Mouse (Mus musculus) liver, embryonic 16.5 days (tissue): Measurements from ENCODE around the gene Specc1. TPM values are rescaled to one million over a fixed set of nuclear protein-coding genes. Genes with fewer than 3 reads are reported as not detected.

Experiments used
- ATAC-seq: fragments of 200-750 bp; cut with Nextera tagmentation; 2 replicates; pipeline ENCODE4 v1.8.0; 2017; ENCODE audit warnings: low read depth, mild to moderate bottlenecking, moderate number of reproducible peaks, moderate library complexity
- H3K27ac ChIP-seq: fragments of 300-500 bp; sonication (generic); 2 replicates; pipeline ENCODE4 v1.5.1; 2014; ENCODE audit warnings: mild to moderate bottlenecking, low read length
- H3K27me3 ChIP-seq: fragments of 300-500 bp; sonication (generic); 2 replicates; pipeline ENCODE4 v1.6.1; 2014; ENCODE audit warnings: low read depth, low read length, mixed read lengths; ENCODE audit not compliant: control insufficient read depth, insufficient read depth
- H3K36me3 ChIP-seq: fragments of 300-500 bp; sonication (generic); 2 replicates; pipeline ENCODE4 v1.6.1; 2014; ENCODE audit warnings: mild to moderate bottlenecking; ENCODE audit not compliant: control insufficient read depth, insufficient read depth
- H3K4me1 ChIP-seq: fragments of 300-500 bp; sonication (generic); 2 replicates; pipeline ENCODE4 v1.6.1; 2014; ENCODE audit warnings: low read depth, low read length, mixed read lengths; ENCODE audit not compliant: control insufficient read depth
- H3K4me2 ChIP-seq: fragments of 300-500 bp; sonication (generic); 2 replicates; pipeline ENCODE4 v1.6.1; 2014; ENCODE audit warnings: low read depth, low read length, mixed read lengths
- H3K4me3 ChIP-seq: fragments of 300-500 bp; sonication (generic); 2 replicates; pipeline ENCODE4 v1.5.1; 2014; ENCODE audit warnings: low read depth, mild to moderate bottlenecking, low read length
- H3K9ac ChIP-seq: fragments of 300-500 bp; sonication (generic); 2 replicates; pipeline ENCODE4 v1.6.1; 2014; ENCODE audit warnings: low read depth, low read length
- H3K9me3 ChIP-seq: fragments of 300-500 bp; sonication (generic); replicated peaks from 2 replicates; pipeline ENCODE4 v1.6.1; 2016; ENCODE audit warnings: low read length; ENCODE audit not compliant: control insufficient read depth
- WGBS: fragments of 180-500 bp; shearing (Covaris S2); extraction: QIAGEN DNeasy Blood & Tissue Kit; methylation state at CpG from one replicate; pipeline ENCODE4 v1.1.7; 2014; ENCODE audit not compliant: insufficient replicate concordance; 5-methylcytosine and 5-hydroxymethylcytosine counted together
- polyA plus RNA-seq: library from polyadenylated mRNA; unstranded; fragments of >200 nt; fragmentation: Nextera tagmentation; extraction: Ambion mirVana; gene quantifications from 2 replicates; pipeline ENCODE4 v1.2.1, GENCODE M21; 2015

Gene Specc1
- polyA plus RNA-seq, 1 experiment from 2014 or later, result 58.6 TPM

- no peak overlapping the region for H3K27ac ChIP-seq
- H3K9ac ChIP-seq, result no peak overlapping the region
- no peaks in the 10 kb centered on the region for H3K9me3 ChIP-seq
- no peaks in the 10 kb centered on the region for H3K36me3 ChIP-seq
- WGBS, result 76% methylated on average over 6 of the region's 6 CpGs
- no peak for ATAC-seq
- no peak overlapping the region for H3K4me3 ChIP-seq
- H3K27me3 ChIP-seq, result no peaks in the 10 kb centered on the region
- no peak overlapping the region for H3K4me2 ChIP-seq
- H3K4me1 ChIP-seq, result peaks cover 3% of the 10 kb centered on the region; the same call in 1 of the 2 replicates
Observed at GRCm38 (mm10) chr11:62090321-62090720, 133.8 kb downstream of the Specc1 start.

- no peak overlapping the region for H3K4me3 ChIP-seq
- no peaks in the 10 kb centered on the region; the same call in none of the 2 replicates for H3K4me1 ChIP-seq
- no peak overlapping the region for H3K4me2 ChIP-seq
- no peaks in the 10 kb centered on the region for H3K36me3 ChIP-seq
- no peak overlapping the region for H3K27ac ChIP-seq
- ATAC-seq, result peak; percentile 41; the same call in 1 of the 2 replicates
- 9% methylated on average over 3 of the region's 3 CpGs for WGBS
- H3K27me3 ChIP-seq, result no peaks in the 10 kb centered on the region
- no peak overlapping the region for H3K9ac ChIP-seq
- no peaks in the 10 kb centered on the region for H3K9me3 ChIP-seq
Observed at GRCm38 (mm10) chr11:62103380-62103911, 146.9 kb downstream of the Specc1 start.

- Histone ChIP-seq H3K4me2 (no peak overlapping the region), H3K36me3 (no peaks in the 10 kb centered on the region), H3K9ac (no peak overlapping the region), H3K4me3 (no peak overlapping the region), H3K27ac (no peak overlapping the region), H3K27me3 (no peaks in the 10 kb centered on the region), H3K4me1 (no peaks in the 10 kb centered on the region; the same call in none of the 2 replicates), H3K9me3 (no peaks in the 10 kb centered on the region)
- ATAC-seq, result no peak
- 56% methylated on average over 1 of the region's 1 CpGs for WGBS
Observed at GRCm38 (mm10) chr11:62106401-62106871, 149.9 kb downstream of the Specc1 start.

GRCm38 (mm10) chr11:62107272-62107836 is 150.8 kb downstream of the Specc1 start:
- H3K9ac ChIP-seq, result no peak overlapping the region
- no peaks in the 10 kb centered on the region for H3K36me3 ChIP-seq
- no peaks in the 10 kb centered on the region for H3K9me3 ChIP-seq
- ATAC-seq, result no peak
- no peak overlapping the region for H3K4me3 ChIP-seq
- no peak overlapping the region for H3K4me2 ChIP-seq
- no peak overlapping the region for H3K27ac ChIP-seq
- WGBS, result 61% methylated on average over 2 of the region's 2 CpGs
- no peaks in the 10 kb centered on the region for H3K27me3 ChIP-seq
- no peaks in the 10 kb centered on the region; the same call in none of the 2 replicates for H3K4me1 ChIP-seq

GRCm38 (mm10) chr11:62118561-62118960 is 162.0 kb downstream of the Specc1 start:
- Histone ChIP-seq H3K36me3 (peaks cover 12% of the 10 kb centered on the region), H3K27ac (no peak overlapping the region), H3K9me3 (no peaks in the 10 kb centered on the region), H3K9ac (no peak overlapping the region), H3K27me3 (no peaks in the 10 kb centered on the region), H3K4me2 (no peak overlapping the region), H3K4me1 (no peaks in the 10 kb centered on the region), H3K4me3 (no peak overlapping the region)
- 75% methylated on average over 9 of the region's 9 CpGs for WGBS
- ATAC-seq, result no peak

GRCm38 (mm10) chr11:62119871-62120270 is 163.3 kb downstream of the Specc1 start:
- Histone ChIP-seq H3K9me3 (no peaks in the 10 kb centered on the region), H3K27me3 (no peaks in the 10 kb centered on the region), H3K4me2 (no peak overlapping the region), H3K4me3 (no peak overlapping the region), H3K36me3 (peaks cover 12% of the 10 kb centered on the region), H3K4me1 (no peaks in the 10 kb centered on the region), H3K27ac (no peak overlapping the region), H3K9ac (no peak overlapping the region)
- ATAC-seq, result no peak
- 66% methylated on average over 3 of the region's 3 CpGs for WGBS

GRCm38 (mm10) chr11:62121365-62121764 is 164.8 kb downstream of the Specc1 start:
- Histone ChIP-seq H3K4me2 (no peak overlapping the region), H3K27ac (no peak overlapping the region), H3K4me3 (no peak overlapping the region), H3K9me3 (no peaks in the 10 kb centered on the region), H3K36me3 (peaks cover 12% of the 10 kb centered on the region), H3K9ac (no peak overlapping the region), H3K4me1 (no peaks in the 10 kb centered on the region), H3K27me3 (no peaks in the 10 kb centered on the region)
- WGBS, result 60% methylated on average over 5 of the region's 5 CpGs
- peak; percentile 64 for ATAC-seq

- H3K9me3 ChIP-seq, result no peaks in the 10 kb centered on the region
- ATAC-seq, result no peak
- no peaks in the 10 kb centered on the region for H3K4me1 ChIP-seq
- WGBS, result 42% methylated on average over 3 of the region's 3 CpGs
- peaks cover 23% of the 10 kb centered on the region for H3K36me3 ChIP-seq
- no peak overlapping the region for H3K4me3 ChIP-seq
- H3K27me3 ChIP-seq, result no peaks in the 10 kb centered on the region
- no peak overlapping the region for H3K9ac ChIP-seq
- H3K4me2 ChIP-seq, result no peak overlapping the region
- no peak overlapping the region for H3K27ac ChIP-seq
Observed at GRCm38 (mm10) chr11:62127692-62128091, 171.1 kb downstream of the Specc1 start.

- Histone ChIP-seq H3K36me3 (peaks cover 26% of the 10 kb centered on the region), H3K27me3 (no peaks in the 10 kb centered on the region), H3K4me1 (no peaks in the 10 kb centered on the region), H3K9ac (no peak overlapping the region), H3K27ac (no peak overlapping the region), H3K4me2 (no peak overlapping the region), H3K4me3 (no peak overlapping the region), H3K9me3 (no peaks in the 10 kb centered on the region)
- WGBS, result 82% methylated on average over 8 of the region's 8 CpGs
- no peak for ATAC-seq
Observed at GRCm38 (mm10) chr11:62128197-62128596, 171.6 kb downstream of the Specc1 start.
